Mouse (Mus musculus) CH12.LX (cell line): ENCODE data around the gene Ccdc58.

Experiments
- CTCF ChIP-seq, 2 experiments: IDR thresholded peaks in 1 of 2; conservative IDR thresholded peaks in 1 of 2; 2 replicates each; pipeline ENCODE4 v1.5.1; 2011 to 2012; ENCODE audit warnings: low read depth in 2 of 2, low read length in 2 of 2, improper control_type of control experiment in 1 of 2, inconsistent platforms in 1 of 2, mild to moderate bottlenecking in 1 of 2, moderate library complexity in 1 of 2
- ELF1 ChIP-seq: IDR thresholded peaks from 2 replicates; pipeline ENCODE4 v1.6.1; 2014; ENCODE audit warnings: low read depth, mild to moderate bottlenecking, inconsistent platforms, low read length, improper control_type of control experiment
- GABPA ChIP-seq: IDR thresholded peaks from 2 replicates; pipeline ENCODE4 v1.6.1; 2012; ENCODE audit warnings: low read depth, low read length, improper control_type of control experiment, inconsistent platforms; ENCODE audit not compliant: insufficient replicate concordance
- MAX ChIP-seq: IDR thresholded peaks from 2 replicates; pipeline ENCODE4 v1.6.1; 2011; ENCODE audit warnings: low read length, improper control_type of control experiment
- MEF2A ChIP-seq: IDR thresholded peaks from 2 replicates; pipeline ENCODE4 v1.6.1; 2014; ENCODE audit warnings: low read depth, mild to moderate bottlenecking, inconsistent platforms, low read length, improper control_type of control experiment, borderline replicate concordance
- NRF1 ChIP-seq: IDR thresholded peaks from 2 replicates; pipeline ENCODE4 v1.6.1; 2014; ENCODE audit warnings: low read depth, mild to moderate bottlenecking, inconsistent platforms, low read length, improper control_type of control experiment, moderate library complexity
- POLR2A ChIP-seq: IDR thresholded peaks from 2 replicates; pipeline ENCODE4 v1.6.1; 2011; ENCODE audit warnings: low read depth, mild to moderate bottlenecking, improper control_type of control experiment, low read length
- USF2 ChIP-seq: conservative IDR thresholded peaks from 2 replicates; pipeline ENCODE4 v1.6.1; 2011; ENCODE audit warnings: low read depth, low read length, improper control_type of control experiment
- ZKSCAN1 ChIP-seq: IDR thresholded peaks from 2 replicates; pipeline ENCODE4 v1.6.1; 2012; ENCODE audit warnings: low read depth, inconsistent platforms, low read length, improper control_type of control experiment, borderline replicate concordance

GRCm38 (mm10) chr16:36087846-36088245 lies 16.4 kb downstream of the Ccdc58 start:
- TF ChIP-seq POLR2A (no peak), MAX (no peak), CTCF (conservative IDR thresholded peaks at IDR 0.05 in 1 of 2, IDR thresholded peaks at IDR 0.05 in 1 of 2; ENCODE audit: low read depth in 2 of 2, low read length in 2 of 2) (no peak), MEF2A (no peak), ZKSCAN1 (no peak), NRF1 (no peak), GABPA (no peak), ELF1 (no peak), USF2 (no peak)
